Mouse (Mus musculus): ENCODE data around the gene Gba. TPM values are rescaled to one million over a fixed set of nuclear protein-coding genes. Genes with fewer than 3 reads are reported as not detected.

The Gba gene
- polyA plus RNA-seq, 2 experiments: 51.2 to 53.3 TPM

- Histone ChIP-seq H3K9me3 (ENCODE audit: control insufficient read depth, low read length) (no peaks in the 10 kb centered on the region), H3K27ac (replicated peaks; ENCODE audit: low read depth, low read length) (no peak overlapping the region), H3K27me3 (ENCODE audit: control insufficient read depth, insufficient read depth, low read length) (no peaks in the 10 kb centered on the region), H3K4me2 (replicated peaks; ENCODE audit: low read depth, low read length, severe bottlenecking) (peak overlapping the region; percentile 90), H3K4me1 (ENCODE audit: control insufficient read depth, insufficient read depth, low read length) (peaks cover 29% of the 10 kb centered on the region), H3K4me3 (replicated peaks; ENCODE audit: low read length) (peak overlapping the region; percentile 86), H3K36me3 (ENCODE audit: control insufficient read depth, insufficient read depth, low read length) (peaks cover 34% of the 10 kb centered on the region), H3K9ac (ENCODE audit: low read depth, low read length, severe bottlenecking) (no peak overlapping the region)
- ATAC-seq (ENCODE audit: low FRiP score, low read depth) (peak; percentile 16; the same call in 1 of the 2 replicates), DNase-seq (ENCODE audit: low spot score) (peak; percentile 49)
- 11% methylated on average over 14 of the region's 14 CpGs for WGBS
- no peak for TF ChIP-seq POLR2A (IDR thresholded peaks at IDR 0.05; ENCODE audit: borderline replicate concordance, extremely low read depth, insufficient read depth, insufficient read length)
These were observed 40.9 kb downstream of the Gba start for GRCm38 (mm10) chr3:89243609-89244008.

DNA sequence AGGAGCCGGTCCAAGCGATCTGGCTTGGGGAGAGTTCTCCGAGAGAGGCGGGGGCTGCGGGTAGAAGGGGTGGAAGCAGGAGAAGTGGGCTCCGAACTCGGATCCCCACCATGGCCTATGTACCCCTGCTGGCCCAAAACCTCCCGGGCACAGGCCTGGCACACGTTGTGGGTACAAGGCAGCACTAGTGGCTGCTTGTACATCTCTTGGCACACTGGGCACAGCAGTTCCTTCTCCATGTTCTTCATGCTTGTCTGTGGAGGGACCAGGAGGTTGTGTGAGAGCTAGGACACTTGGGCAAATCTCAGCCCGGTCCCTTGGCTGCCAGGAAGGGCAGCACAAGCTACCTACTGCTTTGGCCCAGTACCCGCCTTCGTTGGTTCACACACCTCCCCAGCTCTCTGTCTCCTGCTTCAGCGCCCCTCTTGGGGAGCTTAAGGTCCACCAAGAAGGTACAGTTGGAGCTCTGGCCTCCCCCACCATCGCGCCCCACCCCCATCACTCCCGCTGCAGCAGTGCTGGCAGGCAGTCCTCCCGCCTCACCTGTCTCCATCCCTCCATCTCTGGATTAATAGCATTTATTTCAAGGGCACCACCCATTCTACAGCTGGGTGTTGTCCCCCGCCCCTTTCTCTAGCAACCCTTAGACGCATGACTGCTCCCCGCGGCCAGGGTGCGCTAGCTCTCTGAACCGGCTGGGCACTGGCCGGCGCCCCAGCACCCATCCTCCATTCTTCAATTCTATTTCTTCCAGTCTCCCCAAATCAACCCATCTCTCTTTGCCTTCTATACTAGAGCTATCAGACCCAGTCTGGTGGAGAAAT, 41.6 kb downstream of the Gba start:
- peaks cover 30% of the 10 kb centered on the region for H3K36me3 ChIP-seq (ENCODE audit: control insufficient read depth, insufficient read depth, low read length)
- WGBS: 12% methylated on average over 25 of the region's 25 CpGs
- ATAC-seq (ENCODE audit: low FRiP score, low read depth): peak; percentile 14; the same call in 1 of the 2 replicates
- H3K27me3 ChIP-seq (ENCODE audit: control insufficient read depth, insufficient read depth, low read length): no peaks in the 10 kb centered on the region
- H3K4me3 ChIP-seq (replicated peaks; ENCODE audit: low read length): peak overlapping the region; percentile 86
- DNase-seq (ENCODE audit: low spot score): no peak
- no peak for TF ChIP-seq POLR2A (IDR thresholded peaks at IDR 0.05; ENCODE audit: borderline replicate concordance, extremely low read depth, insufficient read depth, insufficient read length)
- peak overlapping the region; percentile 12 for H3K9ac ChIP-seq (ENCODE audit: low read depth, low read length, severe bottlenecking)
- peak overlapping the region; percentile 45 for H3K27ac ChIP-seq (replicated peaks; ENCODE audit: low read depth, low read length)
- no peaks in the 10 kb centered on the region for H3K9me3 ChIP-seq (ENCODE audit: control insufficient read depth, low read length)
- H3K4me2 ChIP-seq (replicated peaks; ENCODE audit: low read depth, low read length, severe bottlenecking): peak overlapping the region; percentile 90
- H3K4me1 ChIP-seq (ENCODE audit: control insufficient read depth, insufficient read depth, low read length): peaks cover 29% of the 10 kb centered on the region

DNA sequence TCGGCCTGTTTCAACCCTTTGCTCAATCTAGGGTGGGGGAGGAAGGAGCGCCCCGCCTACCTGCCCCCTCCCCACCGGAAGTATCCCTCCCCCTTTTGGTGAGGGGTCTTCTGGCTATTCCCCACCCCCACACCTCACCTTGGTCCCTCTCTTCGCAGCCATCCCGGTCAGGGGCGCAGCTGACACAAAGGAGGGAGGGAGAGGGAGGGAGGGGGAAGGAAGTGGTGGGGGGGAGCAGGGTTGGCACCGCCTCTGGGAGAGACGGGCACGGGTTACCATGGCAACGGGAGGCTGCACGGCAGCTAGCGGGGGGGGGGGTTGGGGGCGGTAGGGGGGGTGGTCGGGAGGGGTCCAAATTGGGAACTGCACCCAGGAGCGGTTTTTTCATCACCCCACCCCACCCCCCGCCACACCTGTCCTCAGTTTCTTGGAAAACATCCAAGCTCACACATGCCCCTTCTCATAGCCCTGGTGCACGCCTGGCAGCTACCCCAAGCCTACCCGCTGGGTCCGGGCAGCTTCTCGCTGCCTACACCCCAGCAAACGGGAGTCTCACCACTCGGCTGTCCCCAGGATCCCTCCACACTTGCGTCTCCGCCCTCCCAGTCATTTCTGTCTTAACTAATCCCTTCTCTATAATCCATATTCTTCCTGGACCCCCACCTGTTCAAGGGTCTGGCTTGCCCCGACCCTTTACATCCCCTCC, 42.4 kb downstream of the Gba start:
- DNase-seq (ENCODE audit: low spot score): peak; percentile 39
- ATAC-seq (ENCODE audit: low FRiP score, low read depth): peak; percentile 5; the same call in 1 of the 2 replicates
- under 1% methylated on average over 17 of the region's 26 CpGs for WGBS
- H3K27me3 ChIP-seq (ENCODE audit: control insufficient read depth, insufficient read depth, low read length): no peaks in the 10 kb centered on the region
- no peaks in the 10 kb centered on the region for H3K9me3 ChIP-seq (ENCODE audit: control insufficient read depth, low read length)
- peak overlapping the region; percentile 86 for H3K4me3 ChIP-seq (replicated peaks; ENCODE audit: low read length)
- peaks cover 31% of the 10 kb centered on the region for H3K36me3 ChIP-seq (ENCODE audit: control insufficient read depth, insufficient read depth, low read length)
- peak overlapping the region; percentile 45 for H3K27ac ChIP-seq (replicated peaks; ENCODE audit: low read depth, low read length)
- peaks cover 29% of the 10 kb centered on the region for H3K4me1 ChIP-seq (ENCODE audit: control insufficient read depth, insufficient read depth, low read length)
- peak overlapping the region; percentile 12 for H3K9ac ChIP-seq (ENCODE audit: low read depth, low read length, severe bottlenecking)
- no peak for TF ChIP-seq POLR2A (IDR thresholded peaks at IDR 0.05; ENCODE audit: borderline replicate concordance, extremely low read depth, insufficient read depth, insufficient read length)
- H3K4me2 ChIP-seq (replicated peaks; ENCODE audit: low read depth, low read length, severe bottlenecking): peak overlapping the region; percentile 90

GRCm38 (mm10) chr3:89245688-89246171, 43.0 kb downstream of the Gba start, which contains the start of gene Krtcap2:
Krtcap2 (plus strand) TSS chr3:89245966.
- Histone ChIP-seq H3K9me3 (ENCODE audit: control insufficient read depth, low read length) (no peaks in the 10 kb centered on the region), H3K27ac (replicated peaks; ENCODE audit: low read depth, low read length) (peak within 1 kb of the TSS; percentile 65), H3K4me2 (replicated peaks; ENCODE audit: low read depth, low read length, severe bottlenecking) (peak within 1 kb of the TSS; percentile 90), H3K4me3 (replicated peaks; ENCODE audit: low read length) (peak within 1 kb of the TSS; percentile 86), H3K4me1 (ENCODE audit: control insufficient read depth, insufficient read depth, low read length) (peaks cover 29% of the 10 kb centered on the region), H3K27me3 (ENCODE audit: control insufficient read depth, insufficient read depth, low read length) (no peaks in the 10 kb centered on the region), H3K9ac (ENCODE audit: low read depth, low read length, severe bottlenecking) (peak within 1 kb of the TSS; percentile 75), H3K36me3 (ENCODE audit: control insufficient read depth, insufficient read depth, low read length) (peaks cover 25% of the 10 kb centered on the region)
- 4% methylated on average over 20 of the region's 20 CpGs for WGBS
- ATAC-seq (ENCODE audit: low FRiP score, low read depth): peak; percentile 56
- peak; percentile 72 for DNase-seq (ENCODE audit: low spot score)
- no peak for TF ChIP-seq POLR2A (IDR thresholded peaks at IDR 0.05; ENCODE audit: borderline replicate concordance, extremely low read depth, insufficient read depth, insufficient read length)

Measured in limb, embryonic 14.5 days (tissue).